Mouse (Mus musculus) spleen, postnatal 4 days (tissue): ENCODE measurements around the gene S1pr3.

Experiments
- DNase-seq, 2 experiments: peaks; one replicate each; pipeline ENCODE4 v3.0.0; 2022; ENCODE audit warnings: low spot score in 2 of 2

Gene S1pr3

GRCm38 (mm10) chr13:51446550-51446949 lies 38.1 kb downstream of the S1pr3 start:
- DNase-seq: no peak

DNA sequence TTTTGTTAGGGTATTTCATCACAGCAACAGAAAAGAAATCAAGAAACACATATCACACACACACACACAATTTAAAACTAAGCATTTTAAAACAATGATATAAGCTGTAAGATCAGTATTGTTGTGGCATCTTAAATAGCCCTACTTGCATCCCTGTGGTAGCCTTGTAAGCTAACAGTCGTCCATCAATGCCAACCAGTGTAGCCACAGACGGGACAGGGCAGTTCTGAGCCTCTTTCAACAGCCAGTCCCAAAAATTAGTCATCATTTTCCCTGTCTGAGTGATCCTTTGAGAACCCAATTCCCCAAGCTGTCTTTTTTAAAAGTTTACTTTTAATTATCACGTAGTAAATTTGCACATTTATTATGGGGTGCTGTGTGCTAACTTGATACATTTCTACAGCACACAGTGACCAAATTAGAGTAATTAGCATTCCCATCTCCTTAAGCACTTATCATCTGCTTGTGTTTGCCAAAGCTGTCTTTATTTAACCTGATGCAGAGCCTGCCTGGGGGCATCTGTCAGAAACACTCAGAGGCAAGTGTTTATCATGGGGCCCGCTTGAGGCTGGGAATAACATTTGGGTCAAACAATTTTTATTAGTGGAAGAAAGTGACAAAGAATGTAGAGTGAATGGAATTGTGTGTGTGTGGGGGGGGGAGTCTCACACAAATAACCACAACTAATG lies 47.9 kb downstream of the S1pr3 start:
- no peak for DNase-seq

GRCm38 (mm10) chr13:51464294-51464693 lies 55.9 kb downstream of the S1pr3 start:
- no peak for DNase-seq

GRCm38 (mm10) chr13:51466117-51466841 lies 57.8 kb downstream of the S1pr3 start:
- no peak for DNase-seq

DNA sequence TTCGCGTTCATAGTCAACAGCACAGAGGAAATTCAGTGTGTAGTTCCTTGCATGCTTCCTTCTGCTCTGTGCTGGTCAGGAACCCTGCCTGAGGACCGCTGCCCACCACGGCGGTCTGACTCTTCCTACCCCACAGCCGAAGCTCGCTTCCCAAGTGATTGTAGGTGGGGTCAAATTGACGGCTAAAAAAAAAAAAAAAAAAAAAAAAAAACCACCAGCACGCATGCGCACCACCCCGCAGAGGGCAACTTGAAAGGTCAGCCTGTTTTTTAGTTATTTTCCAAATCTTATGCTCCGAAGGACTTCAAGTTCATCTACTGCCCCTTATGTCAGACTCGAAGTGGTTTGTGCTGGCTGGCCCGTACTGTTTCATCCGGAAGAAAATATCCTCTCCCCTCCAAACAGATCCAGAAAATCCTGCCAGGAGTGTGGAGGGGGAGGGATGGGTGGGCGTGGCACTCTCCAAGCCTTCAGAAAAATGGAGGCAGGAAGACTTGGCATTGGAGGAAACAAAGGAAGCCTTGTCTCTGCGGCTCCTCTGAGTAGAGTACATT lies 60.3 kb downstream of the S1pr3 start:
- DNase-seq: no peak
